Mouse (Mus musculus): Measurements from ENCODE around the gene Htr1d. TPM values are rescaled to one million over a fixed set of nuclear protein-coding genes. Genes with fewer than 3 reads are reported as not detected.
A peak's percentile ranks its signal among the peaks of the same experiment; 100 is the strongest.

Gene Htr1d
- polyA plus RNA-seq, 1 experiment from 2014 or later = 0.12 TPM

GRCm38 (mm10) chr4:136466226-136466625 lies 42.9 kb downstream of the Htr1d start:
- peaks cover 23% of the 10 kb centered on the region for H3K4me1 ChIP-seq (replicated peaks; ENCODE audit: control insufficient read depth, insufficient read depth, low read length)
- no peak for ATAC-seq (replicated peaks; ENCODE audit: low FRiP score, low TSS enrichment, low read depth)
- 0 out of 2 replicates have a peak, but pooled peaks cover 9% of the 10 kb centered on the region for H3K27me3 ChIP-seq (replicated peaks; ENCODE audit: control insufficient read depth, insufficient read depth, low read length)
- H3K9me3 ChIP-seq (ENCODE audit: control insufficient read depth, low read length) = no peaks in the 10 kb centered on the region
- no peaks in the 10 kb centered on the region for H3K36me3 ChIP-seq (ENCODE audit: control insufficient read depth, insufficient read depth, low read length)
- no peak overlapping the region for H3K4me3 ChIP-seq (ENCODE audit: low read depth, low read length)
- no peak overlapping the region for H3K4me2 ChIP-seq (ENCODE audit: low read length)
- WGBS = 37% methylated on average over 4 of the region's 4 CpGs
- peak; percentile 71 for DNase-seq (ENCODE audit: low spot score)
- H3K27ac ChIP-seq (ENCODE audit: low read depth) = peak overlapping the region; percentile 70
- no peak overlapping the region for H3K9ac ChIP-seq (ENCODE audit: low read length)

GRCm38 (mm10) chr4:136468553-136469327 lies 45.4 kb downstream of the Htr1d start:
- ATAC-seq (replicated peaks; ENCODE audit: low FRiP score, low TSS enrichment, low read depth) = 0 out of 2 replicates have a peak, but pooled peaks have one; percentile 6
- H3K9me3 ChIP-seq (ENCODE audit: control insufficient read depth, low read length) = no peaks in the 10 kb centered on the region
- peak overlapping the region; percentile 96; the same call in 1 of the 2 replicates for H3K27ac ChIP-seq (ENCODE audit: low read depth)
- H3K36me3 ChIP-seq (ENCODE audit: control insufficient read depth, insufficient read depth, low read length) = no peaks in the 10 kb centered on the region
- no peak overlapping the region for H3K9ac ChIP-seq (ENCODE audit: low read length)
- DNase-seq (ENCODE audit: low spot score) = peak; percentile 55
- H3K4me2 ChIP-seq (ENCODE audit: low read length) = peak overlapping the region; percentile 64
- no peak overlapping the region for H3K4me3 ChIP-seq (ENCODE audit: low read depth, low read length)
- H3K4me1 ChIP-seq (replicated peaks; ENCODE audit: control insufficient read depth, insufficient read depth, low read length) = peaks cover 24% of the 10 kb centered on the region
- WGBS = 73% methylated on average over 14 of the region's 14 CpGs
- 0 out of 2 replicates have a peak, but pooled peaks cover 4% of the 10 kb centered on the region for H3K27me3 ChIP-seq (replicated peaks; ENCODE audit: control insufficient read depth, insufficient read depth, low read length)

- peak; percentile 93 for ATAC-seq (replicated peaks; ENCODE audit: low FRiP score, low TSS enrichment, low read depth)
- H3K4me1 ChIP-seq (replicated peaks; ENCODE audit: control insufficient read depth, insufficient read depth, low read length) = peaks cover 18% of the 10 kb centered on the region
- H3K9me3 ChIP-seq (ENCODE audit: control insufficient read depth, low read length) = no peaks in the 10 kb centered on the region
- peak within 1 kb of the TSS; percentile 96 for H3K27ac ChIP-seq (ENCODE audit: low read depth)
- H3K27me3 ChIP-seq (replicated peaks; ENCODE audit: control insufficient read depth, insufficient read depth, low read length) = no peaks in the 10 kb centered on the region
- H3K9ac ChIP-seq (ENCODE audit: low read length) = peak within 1 kb of the TSS; percentile 92
- H3K36me3 ChIP-seq (ENCODE audit: control insufficient read depth, insufficient read depth, low read length) = no peaks in the 10 kb centered on the region
- peak within 1 kb of the TSS; percentile 80 for H3K4me3 ChIP-seq (ENCODE audit: low read depth, low read length)
- 2% methylated on average over 36 of the region's 36 CpGs for WGBS
- H3K4me2 ChIP-seq (ENCODE audit: low read length) = peak within 1 kb of the TSS; percentile 64
- DNase-seq (ENCODE audit: low spot score) = peak; percentile 97
Measured at GRCm38 (mm10) chr4:136469371-136469903, 46.1 kb downstream of the Htr1d start, which contains the start of gene Luzp1. Gene Luzp1 (plus strand): TSS chr4:136469761.

- no peaks in the 10 kb centered on the region for H3K27me3 ChIP-seq (replicated peaks; ENCODE audit: control insufficient read depth, insufficient read depth, low read length)
- peak overlapping the region; percentile 92 for H3K9ac ChIP-seq (ENCODE audit: low read length)
- H3K27ac ChIP-seq (ENCODE audit: low read depth) = peak overlapping the region; percentile 96
- ATAC-seq (replicated peaks; ENCODE audit: low FRiP score, low TSS enrichment, low read depth) = peak; percentile 81
- H3K4me1 ChIP-seq (replicated peaks; ENCODE audit: control insufficient read depth, insufficient read depth, low read length) = peaks cover 18% of the 10 kb centered on the region
- H3K4me2 ChIP-seq (ENCODE audit: low read length) = peak overlapping the region; percentile 64
- H3K36me3 ChIP-seq (ENCODE audit: control insufficient read depth, insufficient read depth, low read length) = no peaks in the 10 kb centered on the region
- WGBS = under 1% methylated on average over 47 of the region's 55 CpGs
- no peaks in the 10 kb centered on the region for H3K9me3 ChIP-seq (ENCODE audit: control insufficient read depth, low read length)
- H3K4me3 ChIP-seq (ENCODE audit: low read depth, low read length) = peak overlapping the region; percentile 80
- DNase-seq (ENCODE audit: low spot score) = no peak
Measured at GRCm38 (mm10) chr4:136469941-136470346, 46.6 kb downstream of the Htr1d start.

GRCm38 (mm10) chr4:136470347-136471071 lies 47.2 kb downstream of the Htr1d start:
- Histone ChIP-seq H3K27ac (ENCODE audit: low read depth) (peak overlapping the region; percentile 96), H3K36me3 (ENCODE audit: control insufficient read depth, insufficient read depth, low read length) (no peaks in the 10 kb centered on the region), H3K9me3 (ENCODE audit: control insufficient read depth, low read length) (no peaks in the 10 kb centered on the region), H3K9ac (ENCODE audit: low read length) (peak overlapping the region; percentile 92), H3K27me3 (replicated peaks; ENCODE audit: control insufficient read depth, insufficient read depth, low read length) (no peaks in the 10 kb centered on the region), H3K4me1 (replicated peaks; ENCODE audit: control insufficient read depth, insufficient read depth, low read length) (peaks cover 18% of the 10 kb centered on the region), H3K4me3 (ENCODE audit: low read depth, low read length) (peak overlapping the region; percentile 80), H3K4me2 (ENCODE audit: low read length) (peak overlapping the region; percentile 64)
- peak; percentile 27; the same call in 1 of the 2 replicates for ATAC-seq (replicated peaks; ENCODE audit: low FRiP score, low TSS enrichment, low read depth)
- under 1% methylated on average over 56 of the region's 58 CpGs for WGBS
- peak; percentile 86 for DNase-seq (ENCODE audit: low spot score)

- Histone ChIP-seq H3K36me3 (ENCODE audit: control insufficient read depth, insufficient read depth, low read length) (no peaks in the 10 kb centered on the region), H3K9ac (ENCODE audit: low read length) (no peak overlapping the region), H3K4me1 (replicated peaks; ENCODE audit: control insufficient read depth, insufficient read depth, low read length) (peaks cover under 1% of the 10 kb centered on the region; the same call in 1 of the 2 replicates), H3K27me3 (replicated peaks; ENCODE audit: control insufficient read depth, insufficient read depth, low read length) (no peaks in the 10 kb centered on the region), H3K9me3 (ENCODE audit: control insufficient read depth, low read length) (no peaks in the 10 kb centered on the region), H3K4me3 (ENCODE audit: low read depth, low read length) (no peak overlapping the region), H3K27ac (ENCODE audit: low read depth) (no peak overlapping the region), H3K4me2 (ENCODE audit: low read length) (no peak overlapping the region)
- ATAC-seq (replicated peaks; ENCODE audit: low FRiP score, low TSS enrichment, low read depth) (no peak), DNase-seq (ENCODE audit: low spot score) (no peak)
- 89% methylated on average over 1 of the region's 1 CpGs for WGBS
Measured at GRCm38 (mm10) chr4:136476692-136477091, 53.4 kb downstream of the Htr1d start.

- H3K36me3 ChIP-seq (ENCODE audit: control insufficient read depth, insufficient read depth, low read length) = no peaks in the 10 kb centered on the region
- H3K4me3 ChIP-seq (ENCODE audit: low read depth, low read length) = no peak overlapping the region
- H3K4me1 ChIP-seq (replicated peaks; ENCODE audit: control insufficient read depth, insufficient read depth, low read length) = no peaks in the 10 kb centered on the region
- DNase-seq (ENCODE audit: low spot score) (no peak), ATAC-seq (replicated peaks; ENCODE audit: low FRiP score, low TSS enrichment, low read depth) (no peak)
- H3K9me3 ChIP-seq (ENCODE audit: control insufficient read depth, low read length) = no peaks in the 10 kb centered on the region
- no peak overlapping the region for H3K4me2 ChIP-seq (ENCODE audit: low read length)
- H3K27me3 ChIP-seq (replicated peaks; ENCODE audit: control insufficient read depth, insufficient read depth, low read length) = no peaks in the 10 kb centered on the region
- WGBS = 87% methylated on average over 2 of the region's 2 CpGs
- H3K9ac ChIP-seq (ENCODE audit: low read length) = no peak overlapping the region
- no peak overlapping the region for H3K27ac ChIP-seq (ENCODE audit: low read depth)
Measured at GRCm38 (mm10) chr4:136486549-136486948, 63.2 kb downstream of the Htr1d start.
